In genomic region chr5:118145999-118146679, GRCm38 (mm10) we compare ENCODE assay signal across 10 mouse cellular contexts. TPM values are rescaled to one million over a fixed set of nuclear protein-coding genes. Genes with fewer than 3 reads are reported as not detected.
DNase-seq lines count a peak whose midpoint lies in the region; ATAC-seq lines count a peak whose summit lies in the region.
"Had no signal": no experiment of that assay in that cellular context is flagged by ENCODE, and none has a peak within 500 bp of the region (broad histone marks: within the 10 kb centered on the region; RNA-seq: fewer than 3 reads in every experiment).

No protein-coding gene starts in this region.

- peak overlapping the region; percentile 16; the same call in 1 of the 2 replicates for H3K27ac ChIP-seq in lung, embryonic 15.5 days
- H3K27ac ChIP-seq in heart, embryonic 13.5 days (replicated peaks) = peak overlapping the region; percentile 69
- H3K27ac ChIP-seq in midbrain, embryonic 16.5 days (ENCODE audit: low read length) = peak overlapping the region; percentile 61
- no peak overlapping the region for H3K27ac ChIP-seq in liver, embryonic 12.5 days
- H3K27ac ChIP-seq: kidney, postnatal 0 days had no signal

- H3K4me2 ChIP-seq in lung, embryonic 15.5 days = no peak overlapping the region
- H3K4me2 ChIP-seq in heart, embryonic 13.5 days = peak overlapping the region; percentile 42
- no peak overlapping the region for H3K4me2 ChIP-seq in midbrain, embryonic 16.5 days (ENCODE audit: low read length)
- no peak overlapping the region for H3K4me2 ChIP-seq in liver, embryonic 12.5 days

- H3K27me3 ChIP-seq in lung, embryonic 15.5 days = no peaks in the 10 kb centered on the region
- H3K27me3 ChIP-seq in heart, embryonic 13.5 days (replicated peaks) = no peaks in the 10 kb centered on the region
- no peaks in the 10 kb centered on the region for H3K27me3 ChIP-seq in midbrain, embryonic 16.5 days (ENCODE audit: control insufficient read depth, insufficient read depth, low read depth, low read length)
- H3K27me3 ChIP-seq in liver, embryonic 12.5 days (replicated peaks) = no peaks in the 10 kb centered on the region

- peaks cover 13% of the 10 kb centered on the region for H3K36me3 ChIP-seq in lung, embryonic 15.5 days
- H3K36me3 ChIP-seq in heart, embryonic 13.5 days = peaks cover 27% of the 10 kb centered on the region
- H3K36me3 ChIP-seq in midbrain, embryonic 16.5 days (ENCODE audit: control insufficient read depth, insufficient read depth, low read length) = peaks cover 6% of the 10 kb centered on the region
- H3K36me3 ChIP-seq in liver, embryonic 12.5 days = peaks cover 51% of the 10 kb centered on the region

- H3K4me1 ChIP-seq in lung, embryonic 15.5 days = peaks cover 20% of the 10 kb centered on the region
- peaks cover 70% of the 10 kb centered on the region for H3K4me1 ChIP-seq in heart, embryonic 13.5 days
- peaks cover 25% of the 10 kb centered on the region for H3K4me1 ChIP-seq in midbrain, embryonic 16.5 days (ENCODE audit: control insufficient read depth, insufficient read depth, low read length)
- H3K4me1 ChIP-seq in liver, embryonic 12.5 days = peaks cover 10% of the 10 kb centered on the region

- no peak for ATAC-seq in lung, embryonic 15.5 days (ENCODE audit: borderline replicate concordance, extremely low read depth, low FRiP score, low TSS enrichment)
- ATAC-seq in heart, embryonic 13.5 days (ENCODE audit: extremely low read depth, insufficient number of reproducible peaks, low FRiP score, low TSS enrichment) = no peak; the same call in 1 of the 2 replicates
- no peak for ATAC-seq in midbrain, embryonic 16.5 days
- ATAC-seq in inflammation-experienced regulatory T-cells, adult 6 months = no peak
- no peak for ATAC-seq in liver, embryonic 12.5 days

- peak; percentile 45 to 56 for DNase-seq in cerebellum, postnatal 14 days
- no peak for DNase-seq in cerebellum, adult 8-10 months
- DNase-seq in lung, postnatal 4 days = no peak
- DNase-seq: lung, postnatal 36 days had no signal

- H3K4me3 ChIP-seq in lung, embryonic 15.5 days = no peak overlapping the region
- no peak overlapping the region; the same call in 1 of the 2 replicates for H3K4me3 ChIP-seq in heart, embryonic 13.5 days
- H3K4me3 ChIP-seq in midbrain, embryonic 16.5 days (ENCODE audit: low read depth, low read length) = no peak overlapping the region
- H3K4me3 ChIP-seq in liver, embryonic 12.5 days = no peak overlapping the region

- 64% methylated on average over 15 of the region's 15 CpGs for WGBS in lung, embryonic 15.5 days
- WGBS in heart, embryonic 13.5 days = 38% methylated on average over 15 of the region's 15 CpGs
- 56% methylated on average over 15 of the region's 15 CpGs for WGBS in midbrain, embryonic 16.5 days
- 74% methylated on average over 15 of the region's 15 CpGs for whole genome bisulfite sequencing in liver, embryonic 12.5 days (ENCODE audit: insufficient replicate concordance)

- H3K9ac ChIP-seq in lung, embryonic 15.5 days = no peak overlapping the region
- H3K9ac ChIP-seq in heart, embryonic 13.5 days = peak overlapping the region; percentile 58
- H3K9ac ChIP-seq in midbrain, embryonic 16.5 days (ENCODE audit: low read depth, low read length) = no peak overlapping the region
- no peak overlapping the region for H3K9ac ChIP-seq in liver, embryonic 12.5 days

- H3K9me3 ChIP-seq in lung, embryonic 15.5 days = no peaks in the 10 kb centered on the region
- no peaks in the 10 kb centered on the region for H3K9me3 ChIP-seq in heart, embryonic 13.5 days
- H3K9me3 ChIP-seq in midbrain, embryonic 16.5 days (replicated peaks; ENCODE audit: control insufficient read depth, low read length, poor library complexity, severe bottlenecking) = no peaks in the 10 kb centered on the region
- H3K9me3 ChIP-seq in liver, embryonic 12.5 days (replicated peaks) = no peaks in the 10 kb centered on the region

RNA-seq across cellular contexts. Expression of gene Fbxw8, which starts 9.1 kb away (rescaled TPM):
- polyA plus RNA-seq in lung, embryonic 15.5 days (2015; fragmentation: Nextera tagmentation; extraction: Ambion mirVana) = 30.2 and 30.9 TPM in 2 replicates
- polyA plus RNA-seq in heart, embryonic 13.5 days (2015; fragmentation: Nextera tagmentation; extraction: Ambion mirVana) = 21.5 and 22.0 TPM in 2 replicates
- polyA plus RNA-seq in midbrain, embryonic 16.5 days (2015; fragmentation: Nextera tagmentation; extraction: Ambion mirVana) = 18.4 TPM in 2 replicates
- 1 to 10 TPM; 3.2 to 3.5 (median 3.3) TPM for polyA plus RNA-seq in inflammation-experienced regulatory T-cells, adult 6 months (2017; shearing (Covaris generic))
- polyA plus RNA-seq in liver, embryonic 12.5 days (2016; fragmentation: Nextera tagmentation; extraction: Ambion mirVana) = 23.1 and 24.4 TPM in 2 replicates

RNA-seq across cellular contexts. Expression of gene Hrk, which starts 18.3 kb away (rescaled TPM):
- 0.06 TPM in 1 of 2 replicates, not detected in the other for polyA plus RNA-seq in lung, embryonic 15.5 days (2015; fragmentation: Nextera tagmentation; extraction: Ambion mirVana)
- polyA plus RNA-seq in heart, embryonic 13.5 days (2015; fragmentation: Nextera tagmentation; extraction: Ambion mirVana) = not detected in 2 replicates
- 4.1 and 4.6 TPM in 2 replicates for polyA plus RNA-seq in midbrain, embryonic 16.5 days (2015; fragmentation: Nextera tagmentation; extraction: Ambion mirVana)
- under 1 TPM in 1 of 3 experiments, not detected in 2; 0.54 TPM for polyA plus RNA-seq in inflammation-experienced regulatory T-cells, adult 6 months (2017; shearing (Covaris generic))
- 0.04 TPM in 1 of 2 replicates, not detected in the other for polyA plus RNA-seq in liver, embryonic 12.5 days (2016; fragmentation: Nextera tagmentation; extraction: Ambion mirVana)

Comparison
In these comparisons a context has a peak if more than half of its experiments do, and no peak if none do; other contexts are left out.
1. DNase-seq: peak in cerebellum, postnatal 14 days (2 of 2); none in cerebellum, adult 8-10 months (single experiment) and lung, postnatal 4 days (0 of 2).